ENCODE assay signal across 16 mouse cellular contexts in the genomic region with DNA sequence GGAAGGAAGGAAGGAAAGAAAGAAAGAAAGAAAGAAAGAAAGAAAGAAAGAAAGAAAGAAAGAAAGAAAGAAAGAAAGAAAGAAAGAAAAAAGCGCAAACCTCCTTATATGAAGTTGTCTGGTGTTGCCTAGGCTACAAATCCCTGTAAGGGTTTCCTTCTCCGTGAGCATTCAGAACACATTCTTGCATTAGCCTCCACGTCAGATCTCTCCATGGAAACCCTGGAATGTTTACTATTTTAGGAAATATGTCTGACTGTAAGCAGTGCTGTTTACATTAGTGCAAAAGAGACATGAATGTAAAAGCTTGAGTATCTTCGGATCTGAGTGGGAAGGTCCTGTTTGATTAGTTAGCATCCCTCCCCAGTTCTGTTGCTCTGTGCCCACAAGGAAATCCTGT.
A peak's percentile ranks its signal among the peaks of the same experiment; 100 is the strongest.
DNase-seq lines count a peak whose midpoint lies in the region; ATAC-seq and TF ChIP-seq lines count a peak whose summit lies in the region.
"Had no signal": no experiment of that assay in that cellular context is flagged by ENCODE, and none has a peak within 500 bp of the region (broad histone marks: within the 10 kb centered on the region; RNA-seq: fewer than 3 reads in every experiment).

No protein-coding gene starts in this region.

- no peaks in the 10 kb centered on the region for H3K9me3 ChIP-seq in forebrain, embryonic 15.5 days
- H3K9me3 ChIP-seq in forebrain, embryonic 11.5 days (ENCODE audit: control insufficient read depth, low read length), result no peaks in the 10 kb centered on the region
- H3K9me3 ChIP-seq in limb, embryonic 14.5 days (ENCODE audit: control insufficient read depth, low read length), result no peaks in the 10 kb centered on the region
- H3K9me3 ChIP-seq in limb, embryonic 10.5 days (replicated peaks), result no peaks in the 10 kb centered on the region
- H3K9me3 ChIP-seq in intestine, postnatal 0 days (ENCODE audit: control insufficient read depth), result no peaks in the 10 kb centered on the region
- H3K9me3 ChIP-seq: G1E had no signal

- no peaks in the 10 kb centered on the region for H3K36me3 ChIP-seq in forebrain, embryonic 15.5 days
- H3K36me3 ChIP-seq in forebrain, embryonic 11.5 days (ENCODE audit: control insufficient read depth, insufficient read depth, low read length), result no peaks in the 10 kb centered on the region
- H3K36me3 ChIP-seq in limb, embryonic 14.5 days (ENCODE audit: control insufficient read depth, insufficient read depth, low read length), result no peaks in the 10 kb centered on the region
- no peaks in the 10 kb centered on the region for H3K36me3 ChIP-seq in limb, embryonic 10.5 days
- H3K36me3 ChIP-seq in intestine, postnatal 0 days (ENCODE audit: control insufficient read depth, insufficient read depth), result no peaks in the 10 kb centered on the region
- H3K36me3 ChIP-seq: G1E had no signal

- H3K9ac ChIP-seq in forebrain, embryonic 15.5 days (replicated peaks), result no peak overlapping the region
- H3K9ac ChIP-seq in forebrain, embryonic 11.5 days (ENCODE audit: low read length), result no peak overlapping the region
- no peak overlapping the region for H3K9ac ChIP-seq in limb, embryonic 14.5 days (ENCODE audit: low read depth, low read length, severe bottlenecking)
- no peak overlapping the region for H3K9ac ChIP-seq in intestine, postnatal 0 days (ENCODE audit: low read depth, low read length)

- H3K4me1 ChIP-seq in forebrain, embryonic 15.5 days, result peaks cover 3% of the 10 kb centered on the region; the same call in 1 of the 2 replicates
- H3K4me1 ChIP-seq in forebrain, embryonic 11.5 days (replicated peaks; ENCODE audit: control insufficient read depth, insufficient read depth, low read length), result no peaks in the 10 kb centered on the region
- H3K4me1 ChIP-seq in limb, embryonic 14.5 days (ENCODE audit: control insufficient read depth, insufficient read depth, low read length), result no peaks in the 10 kb centered on the region
- H3K4me1 ChIP-seq in limb, embryonic 10.5 days, result no peaks in the 10 kb centered on the region
- no peaks in the 10 kb centered on the region for H3K4me1 ChIP-seq in intestine, postnatal 0 days (replicated peaks; ENCODE audit: control insufficient read depth, insufficient read depth, low read length)

- no peak for TF ChIP-seq CTCF in intestine, postnatal 0 days (IDR thresholded peaks at IDR 0.05; ENCODE audit: low read depth)

- no peak overlapping the region for H3K27ac ChIP-seq in forebrain, embryonic 15.5 days (replicated peaks)
- H3K27ac ChIP-seq in forebrain, embryonic 11.5 days (ENCODE audit: low read depth, low read length), result no peak overlapping the region
- no peak overlapping the region for H3K27ac ChIP-seq in limb, embryonic 14.5 days (replicated peaks; ENCODE audit: low read depth, low read length)
- H3K27ac ChIP-seq in limb, embryonic 10.5 days, result no peak overlapping the region
- H3K27ac ChIP-seq in intestine, postnatal 0 days (ENCODE audit: low read depth, low read length), result no peak overlapping the region
- H3K27ac ChIP-seq: macrophage had no signal

- H3K4me2 ChIP-seq in forebrain, embryonic 15.5 days (replicated peaks), result no peak overlapping the region
- no peak overlapping the region for H3K4me2 ChIP-seq in forebrain, embryonic 11.5 days (ENCODE audit: low read depth, low read length, severe bottlenecking)
- H3K4me2 ChIP-seq in limb, embryonic 14.5 days (replicated peaks; ENCODE audit: low read depth, low read length, severe bottlenecking), result no peak overlapping the region
- no peak overlapping the region for H3K4me2 ChIP-seq in intestine, postnatal 0 days (replicated peaks; ENCODE audit: low read depth)

- no peak overlapping the region for H3K4me3 ChIP-seq in forebrain, embryonic 15.5 days
- H3K4me3 ChIP-seq in forebrain, embryonic 11.5 days (ENCODE audit: low read depth, low read length), result no peak overlapping the region
- H3K4me3 ChIP-seq in limb, embryonic 14.5 days (replicated peaks; ENCODE audit: low read length), result no peak overlapping the region
- no peak overlapping the region for H3K4me3 ChIP-seq in limb, embryonic 10.5 days
- no peak overlapping the region for H3K4me3 ChIP-seq in intestine, postnatal 0 days (ENCODE audit: low read depth, low read length)
- H3K4me3 ChIP-seq: erythroblast, embryonic 14.5 days had no signal

- no peaks in the 10 kb centered on the region for H3K27me3 ChIP-seq in forebrain, embryonic 15.5 days
- H3K27me3 ChIP-seq in forebrain, embryonic 11.5 days (ENCODE audit: control insufficient read depth, insufficient read depth, low read length), result no peaks in the 10 kb centered on the region
- H3K27me3 ChIP-seq in limb, embryonic 14.5 days (ENCODE audit: control insufficient read depth, insufficient read depth, low read length), result no peaks in the 10 kb centered on the region
- H3K27me3 ChIP-seq in limb, embryonic 10.5 days (ENCODE audit: low read depth, poor library complexity, severe bottlenecking), result no peaks in the 10 kb centered on the region
- H3K27me3 ChIP-seq in intestine, postnatal 0 days (replicated peaks; ENCODE audit: control insufficient read depth, insufficient read depth, low read length), result no peaks in the 10 kb centered on the region

- 21% methylated on average over 4 of the region's 4 CpGs for WGBS in forebrain, embryonic 15.5 days
- 41% methylated on average over 4 of the region's 4 CpGs for WGBS in forebrain, embryonic 11.5 days
- 49% methylated on average over 4 of the region's 4 CpGs for WGBS in limb, embryonic 14.5 days
- 65% methylated on average over 4 of the region's 4 CpGs for WGBS in limb, embryonic 10.5 days
- 40% methylated on average over 4 of the region's 4 CpGs for WGBS in intestine, postnatal 0 days

- ATAC-seq in forebrain, embryonic 15.5 days (replicated peaks), result peak; percentile 82; the same call in 1 of the 2 replicates
- no peak for ATAC-seq in forebrain, embryonic 11.5 days (replicated peaks; ENCODE audit: low FRiP score)
- ATAC-seq in limb, embryonic 14.5 days (ENCODE audit: low FRiP score, low read depth), result peak; percentile 62; the same call in 1 of the 2 replicates
- ATAC-seq in intestine, postnatal 0 days, result 0 out of 2 replicates have a peak, but pooled peaks have one; percentile 25
- ATAC-seq in megakaryocyte, adult 5-6 weeks (ENCODE audit: poor library complexity, severe bottlenecking), result no peak

- no peak for DNase-seq in forebrain, embryonic 11.5 days (ENCODE audit: low spot score)
- DNase-seq in limb, embryonic 14.5 days (ENCODE audit: low spot score), result peak; percentile 69
- no peak for DNase-seq in limb, embryonic 10.5 days (ENCODE audit: low spot score)
- DNase-seq in NIH3T3 (ENCODE audit: low read depth), result peak; percentile 77
- DNase-seq in left cerebral cortex, postnatal 4 days, result no peak
- DNase-seq: B cell, adult 2 months; cerebellum, adult 9-11 months; gastrocnemius, postnatal 14 days; kidney, adult 18-20 months; thymus, adult 18-20 months had no signal

- no peak for TF ChIP-seq POLR2A in limb, embryonic 14.5 days (IDR thresholded peaks at IDR 0.05; ENCODE audit: borderline replicate concordance, extremely low read depth, insufficient read depth, insufficient read length)

- intact Hi-C loops in left cerebral cortex, postnatal 4 days (cut with DNase I), result no loop called here

Comparison
In these comparisons a context has a peak if more than half of its experiments do, and no peak if none do; other contexts are left out.
1. ATAC-seq: peak in forebrain, embryonic 15.5 days (single experiment), limb, embryonic 14.5 days (single experiment) and intestine, postnatal 0 days (single experiment); none in forebrain, embryonic 11.5 days (single experiment) and megakaryocyte, adult 5-6 weeks (single experiment).
2. DNase-seq: peak in limb, embryonic 14.5 days (single experiment) and NIH3T3 (single experiment); none in forebrain, embryonic 11.5 days (single experiment), limb, embryonic 10.5 days (single experiment) and left cerebral cortex, postnatal 4 days (single experiment).